Mouse (Mus musculus) ES-E14 (cell line): ENCODE measurements at regions not wholly inside any gene's neighbourhood (a gene's known extent, or its start where the extent isn't known, plus 50 kb on each side); places are given as distances from the start of the nearest gene placed in this dataset.

Experiments used
- DNase-seq: peaks from one replicate; pipeline ENCODE4 v3.0.0-alpha.2; 2013; ENCODE audit warnings: low read depth, low spot score
- H3K27ac ChIP-seq: 2 replicates; pipeline ENCODE4 v1.5.1; 2012; ENCODE audit warnings: low read depth, mild to moderate bottlenecking, low read length, moderate library complexity, mixed read lengths; ENCODE audit not compliant: poor library complexity, insufficient read depth, severe bottlenecking
- H3K36me3 ChIP-seq: 2 replicates; pipeline ENCODE4 v1.6.1; 2012; ENCODE audit warnings: mild to moderate bottlenecking, low read length, moderate library complexity, mixed read lengths; ENCODE audit not compliant: control insufficient read depth, poor library complexity, insufficient read depth, severe bottlenecking
- H3K4me1 ChIP-seq, 2 experiments: fragments of 150-350 bp in 1 of 2; sonication (generic) in 1 of 2; 2 replicates each; pipeline ENCODE4 v1.6.1; 2012; ENCODE audit warnings: low read length in 2 of 2, mild to moderate bottlenecking in 1 of 2, mixed read lengths in 1 of 2; ENCODE audit not compliant: control insufficient read depth in 2 of 2, insufficient read depth in 2 of 2, poor library complexity in 1 of 2
- H3K4me3 ChIP-seq, 2 experiments: fragments of 150-350 bp in 1 of 2; sonication (generic) in 1 of 2; 2 replicates each; pipeline ENCODE4 v1.5.1; 2012; ENCODE audit warnings: low read length in 2 of 2, low read depth in 1 of 2, mild to moderate bottlenecking in 1 of 2, mixed read lengths in 1 of 2; ENCODE audit not compliant: insufficient read depth in 1 of 2, poor library complexity in 1 of 2, severe bottlenecking in 1 of 2
- H3K9ac ChIP-seq: 2 replicates; pipeline ENCODE4 v1.6.1; 2012; ENCODE audit warnings: low read depth, mild to moderate bottlenecking, low read length, mixed read lengths; ENCODE audit not compliant: poor library complexity, insufficient read depth, severe bottlenecking
- H3K9me3 ChIP-seq: fragments of 150-350 bp; sonication (generic); 2 replicates; pipeline ENCODE4 v1.6.1; 2012; ENCODE audit warnings: low read depth, mild to moderate bottlenecking, low read length; ENCODE audit not compliant: control insufficient read depth, insufficient read depth
- CHD2 ChIP-seq: IDR thresholded peaks from 2 replicates; pipeline ENCODE4 v1.6.1; 2014; ENCODE audit warnings: mild to moderate bottlenecking, low read depth, low read length, inconsistent platforms
- HCFC1 ChIP-seq: IDR thresholded peaks from 2 replicates; pipeline ENCODE4 v1.6.1; 2012; ENCODE audit warnings: low read length, inconsistent platforms, borderline replicate concordance; ENCODE audit not compliant: insufficient read depth
- MAFK ChIP-seq: IDR thresholded peaks from 2 replicates; pipeline ENCODE4 v1.6.1; 2014; ENCODE audit warnings: mild to moderate bottlenecking, low read depth, low read length, inconsistent platforms; ENCODE audit not compliant: insufficient read depth
- ZC3H11A ChIP-seq: IDR thresholded peaks from 2 replicates; pipeline ENCODE4 v1.6.1; 2012; ENCODE audit warnings: low read depth, mild to moderate bottlenecking, inconsistent platforms, low read length, borderline replicate concordance
- ZNF384 ChIP-seq: IDR thresholded peaks from 2 replicates; pipeline ENCODE4 v1.6.1; 2012; ENCODE audit warnings: low read depth, low read length, inconsistent platforms
- in situ Hi-C, 2 experiments: fragments of 600-800 bp; cut with MboI; formaldehyde crosslinking; loops; one replicate each; pipeline ENCODE4 v1.15.1; 2025; ENCODE audit warnings: low sequenced_read_pairs in 2 of 2, inconsistent platforms in 1 of 2; ENCODE audit not compliant: unreplicated experiment in 2 of 2

- H3K9me3 ChIP-seq = no peaks in the 10 kb centered on the region
- no peak overlapping the region for H3K27ac ChIP-seq
- no peak for TF ChIP-seq CHD2
- no peak for TF ChIP-seq HCFC1
- TF ChIP-seq ZNF384 = no peak
- no peaks in the 10 kb centered on the region for H3K36me3 ChIP-seq
- H3K4me1 ChIP-seq = no peaks in the 10 kb centered on the region
- no peak overlapping the region for H3K4me3 ChIP-seq
- DNase-seq = no peak
- H3K9ac ChIP-seq = no peak overlapping the region
- in situ Hi-C loops = no loop called here
Observed at GRCm38 (mm10) chr2:75557392-75557791, 101.7 kb upstream of the Hnrnpa3 start.

GRCm38 (mm10) chr2:75559920-75560319 lies 99.1 kb upstream of the Hnrnpa3 start:
- no peak for TF ChIP-seq MAFK

GRCm38 (mm10) chr2:75563253-75563913 lies 95.7 kb upstream of the Hnrnpa3 start:
- H3K4me3 ChIP-seq = no peak overlapping the region
- H3K9me3 ChIP-seq = no peaks in the 10 kb centered on the region
- H3K36me3 ChIP-seq = no peaks in the 10 kb centered on the region
- no peak overlapping the region for H3K9ac ChIP-seq
- H3K27ac ChIP-seq = no peak overlapping the region
- in situ Hi-C loops = no loop called here
- DNase-seq = no peak
- H3K4me1 ChIP-seq = no peaks in the 10 kb centered on the region
- TF ChIP-seq ZNF384 (no peak), MAFK (no peak), CHD2 (no peak), HCFC1 (no peak), ZC3H11A (no peak)

More at GRCm38 (mm10) chr2:75559920-75560319, 99.1 kb upstream of the Hnrnpa3 start:
- Histone ChIP-seq H3K4me1 (no peaks in the 10 kb centered on the region), H3K27ac (no peak overlapping the region), H3K4me3 (no peak overlapping the region), H3K36me3 (no peaks in the 10 kb centered on the region), H3K9me3 (no peaks in the 10 kb centered on the region), H3K9ac (no peak overlapping the region)
- no peak for DNase-seq
- in situ Hi-C loops = no loop called here

GRCm38 (mm10) chr2:75564809-75565208 lies 94.3 kb upstream of the Hnrnpa3 start:
- Histone ChIP-seq H3K9ac (no peak overlapping the region), H3K4me1 (no peaks in the 10 kb centered on the region), H3K9me3 (no peaks in the 10 kb centered on the region), H3K36me3 (no peaks in the 10 kb centered on the region), H3K27ac (no peak overlapping the region), H3K4me3 (no peak overlapping the region)
- TF ChIP-seq CHD2 (no peak), MAFK (no peak), ZNF384 (no peak), HCFC1 (no peak), ZC3H11A (no peak)
- in situ Hi-C loops = no loop called here
- DNase-seq = no peak

- TF ChIP-seq ZNF384 (no peak), MAFK (no peak), CHD2 (no peak), ZC3H11A (no peak), HCFC1 (no peak)
- H3K36me3 ChIP-seq = no peaks in the 10 kb centered on the region
- H3K9ac ChIP-seq = no peak overlapping the region
- in situ Hi-C loops = no loop called here
- H3K4me1 ChIP-seq = no peaks in the 10 kb centered on the region
- no peak overlapping the region for H3K27ac ChIP-seq
- no peak overlapping the region for H3K4me3 ChIP-seq
- no peak for DNase-seq
- H3K9me3 ChIP-seq = no peaks in the 10 kb centered on the region
Observed at GRCm38 (mm10) chr2:75567131-75567530, 91.9 kb upstream of the Hnrnpa3 start.
